31 mouse cellular contexts compared by ENCODE assay signal in genomic region chr2:25149643-25150042, GRCm38 (mm10). TPM values are rescaled to one million over a fixed set of nuclear protein-coding genes. Genes with fewer than 3 reads are reported as not detected.
DNase-seq lines count a peak whose midpoint lies in the region; ATAC-seq and TF ChIP-seq lines count a peak whose summit lies in the region.
"Had no signal": no experiment of that assay in that cellular context is flagged by ENCODE, and none has a peak within 500 bp of the region (broad histone marks: within the 10 kb centered on the region; RNA-seq: fewer than 3 reads in every experiment).

No protein-coding gene starts in this region.

- no peak overlapping the region for H3K4me3 ChIP-seq in forebrain, embryonic 10.5 days
- no peak overlapping the region for H3K4me3 ChIP-seq in forebrain, embryonic 15.5 days
- H3K4me3 ChIP-seq in midbrain, embryonic 10.5 days, result no peak overlapping the region
- H3K4me3 ChIP-seq in midbrain, postnatal 0 days (ENCODE audit: low read depth, low read length), result no peak overlapping the region
- no peak overlapping the region for H3K4me3 ChIP-seq in intestine, postnatal 0 days (ENCODE audit: low read depth, low read length)
- H3K4me3 ChIP-seq: embryonic facial prominence, embryonic 13.5 days; erythroblast, embryonic 14.5 days; forebrain, embryonic 13.5 days; hindbrain, embryonic 12.5 days; limb, embryonic 10.5 days had no signal

- 83% methylated on average over 2 of the region's 2 CpGs for WGBS in forebrain, embryonic 10.5 days
- WGBS in forebrain, embryonic 15.5 days, result 82% methylated on average over 2 of the region's 2 CpGs
- 83% methylated on average over 2 of the region's 2 CpGs for WGBS in midbrain, embryonic 10.5 days
- WGBS in midbrain, postnatal 0 days, result 72% methylated on average over 2 of the region's 2 CpGs
- 58% methylated on average over 2 of the region's 2 CpGs for WGBS in intestine, postnatal 0 days

- no peaks in the 10 kb centered on the region for H3K36me3 ChIP-seq in forebrain, embryonic 10.5 days (replicated peaks)
- no peaks in the 10 kb centered on the region for H3K36me3 ChIP-seq in forebrain, embryonic 15.5 days
- no peaks in the 10 kb centered on the region for H3K36me3 ChIP-seq in midbrain, embryonic 10.5 days
- H3K36me3 ChIP-seq in midbrain, postnatal 0 days (ENCODE audit: insufficient read depth, low read length), result no peaks in the 10 kb centered on the region
- no peaks in the 10 kb centered on the region for H3K36me3 ChIP-seq in intestine, postnatal 0 days (ENCODE audit: control insufficient read depth, insufficient read depth)
- H3K36me3 ChIP-seq: embryonic facial prominence, embryonic 13.5 days; hindbrain, embryonic 12.5 days; limb, embryonic 10.5 days had no signal

- H3K9me3 ChIP-seq in forebrain, embryonic 10.5 days, result no peaks in the 10 kb centered on the region
- H3K9me3 ChIP-seq in forebrain, embryonic 15.5 days, result no peaks in the 10 kb centered on the region
- no peaks in the 10 kb centered on the region for H3K9me3 ChIP-seq in midbrain, embryonic 10.5 days (replicated peaks)
- no peaks in the 10 kb centered on the region for H3K9me3 ChIP-seq in midbrain, postnatal 0 days (ENCODE audit: low read length)
- no peaks in the 10 kb centered on the region for H3K9me3 ChIP-seq in intestine, postnatal 0 days (ENCODE audit: control insufficient read depth)
- H3K9me3 ChIP-seq: embryonic facial prominence, embryonic 13.5 days; forebrain, embryonic 13.5 days; hindbrain, embryonic 12.5 days; limb, embryonic 10.5 days had no signal

- no peaks in the 10 kb centered on the region for H3K4me1 ChIP-seq in forebrain, embryonic 10.5 days
- no peaks in the 10 kb centered on the region for H3K4me1 ChIP-seq in forebrain, embryonic 15.5 days
- H3K4me1 ChIP-seq in midbrain, embryonic 10.5 days, result no peaks in the 10 kb centered on the region
- no peaks in the 10 kb centered on the region for H3K4me1 ChIP-seq in midbrain, postnatal 0 days (ENCODE audit: insufficient read depth, low read length)
- H3K4me1 ChIP-seq in intestine, postnatal 0 days (replicated peaks; ENCODE audit: control insufficient read depth, insufficient read depth, low read length), result no peaks in the 10 kb centered on the region
- H3K4me1 ChIP-seq: embryonic facial prominence, embryonic 13.5 days; forebrain, embryonic 13.5 days; hindbrain, embryonic 12.5 days; limb, embryonic 10.5 days had no signal

- TF ChIP-seq CTCF in midbrain, postnatal 0 days (IDR thresholded peaks at IDR 0.05), result no peak
- TF ChIP-seq CTCF in intestine, postnatal 0 days (IDR thresholded peaks at IDR 0.05; ENCODE audit: low read depth), result no peak

- H3K27me3 ChIP-seq in forebrain, embryonic 10.5 days (ENCODE audit: poor library complexity, severe bottlenecking), result no peaks in the 10 kb centered on the region
- no peaks in the 10 kb centered on the region for H3K27me3 ChIP-seq in forebrain, embryonic 15.5 days
- H3K27me3 ChIP-seq in midbrain, embryonic 10.5 days (ENCODE audit: low read depth, poor library complexity, severe bottlenecking), result no peaks in the 10 kb centered on the region
- H3K27me3 ChIP-seq in midbrain, postnatal 0 days (ENCODE audit: insufficient read depth, low read length), result no peaks in the 10 kb centered on the region
- no peaks in the 10 kb centered on the region for H3K27me3 ChIP-seq in intestine, postnatal 0 days (replicated peaks; ENCODE audit: control insufficient read depth, insufficient read depth, low read length)
- H3K27me3 ChIP-seq: embryonic facial prominence, embryonic 13.5 days; forebrain, embryonic 13.5 days; hindbrain, embryonic 12.5 days had no signal

- 0 out of 2 replicates have a peak overlapping the region, but pooled peaks have one; percentile 21 for H3K27ac ChIP-seq in forebrain, embryonic 10.5 days
- no peak overlapping the region for H3K27ac ChIP-seq in forebrain, embryonic 15.5 days (replicated peaks)
- H3K27ac ChIP-seq in midbrain, embryonic 10.5 days (replicated peaks), result 0 out of 2 replicates have a peak overlapping the region, but pooled peaks have one; percentile 3
- no peak overlapping the region for H3K27ac ChIP-seq in midbrain, postnatal 0 days (ENCODE audit: low read depth, low read length)
- no peak overlapping the region for H3K27ac ChIP-seq in intestine, postnatal 0 days (ENCODE audit: low read depth, low read length)
- H3K27ac ChIP-seq: embryonic facial prominence, embryonic 13.5 days; forebrain, embryonic 13.5 days; hindbrain, embryonic 12.5 days; limb, embryonic 10.5 days; liver, embryonic 14.5 days; macrophage had no signal

- no peak overlapping the region for H3K4me2 ChIP-seq in forebrain, embryonic 15.5 days (replicated peaks)
- H3K4me2 ChIP-seq in midbrain, postnatal 0 days (ENCODE audit: low read depth, low read length, poor library complexity, severe bottlenecking), result no peak overlapping the region
- no peak overlapping the region for H3K4me2 ChIP-seq in intestine, postnatal 0 days (replicated peaks; ENCODE audit: low read depth)
- H3K4me2 ChIP-seq: embryonic facial prominence, embryonic 13.5 days; forebrain, embryonic 13.5 days; hindbrain, embryonic 12.5 days had no signal

- H3K9ac ChIP-seq in forebrain, embryonic 15.5 days (replicated peaks), result no peak overlapping the region
- no peak overlapping the region for H3K9ac ChIP-seq in midbrain, postnatal 0 days (replicated peaks; ENCODE audit: low read length, poor library complexity, severe bottlenecking)
- no peak overlapping the region for H3K9ac ChIP-seq in intestine, postnatal 0 days (ENCODE audit: low read depth, low read length)
- H3K9ac ChIP-seq: embryonic facial prominence, embryonic 13.5 days; forebrain, embryonic 13.5 days; hindbrain, embryonic 12.5 days; liver, embryonic 14.5 days had no signal

- no peak for DNase-seq in forebrain, embryonic 10.5 days (ENCODE audit: extremely low spot score, low spot score)
- no peak for DNase-seq in midbrain, embryonic 10.5 days (ENCODE audit: low spot score)
- DNase-seq in midbrain, postnatal 0 days (ENCODE audit: low spot score), result no peak
- DNase-seq in ovary, postnatal 10 days (ENCODE audit: low spot score), result no peak
- no peak for DNase-seq in gastrocnemius, postnatal 4 days (ENCODE audit: low spot score in 2 of 2)
- DNase-seq: B cell, adult 2 months; cerebellum, adult 8-10 months; cerebellum, postnatal 36 days; embryo, embryonic 11 days; heart, adult 18-20 months; kidney, adult 9 months; kidney, postnatal 14 days had no signal

- no peak for ATAC-seq in forebrain, embryonic 15.5 days (replicated peaks)
- ATAC-seq in midbrain, postnatal 0 days (ENCODE audit: low FRiP score), result no peak
- 0 out of 2 replicates have a peak, but pooled peaks have one; percentile 31 for ATAC-seq in intestine, postnatal 0 days
- ATAC-seq: forebrain, embryonic 13.5 days; lung, postnatal 0 days; midbrain, embryonic 16.5 days had no signal

RNA-seq across cellular contexts. Expression of gene Nrarp, which starts 30.9 kb away (rescaled TPM):
- polyA plus RNA-seq in forebrain, embryonic 10.5 days (2016; fragmentation: Nextera tagmentation; extraction: Ambion mirVana), result 37.4 and 40.7 TPM in 2 replicates
- polyA plus RNA-seq in forebrain, embryonic 15.5 days (2015; fragmentation: Nextera tagmentation; extraction: Ambion mirVana), result 25.2 and 27.5 TPM in 2 replicates
- 65.8 and 74.1 TPM in 2 replicates for polyA plus RNA-seq in midbrain, embryonic 10.5 days (2016; fragmentation: Nextera tagmentation; extraction: Ambion mirVana)
- 49.2 and 49.9 TPM in 2 replicates for total RNA-seq in midbrain, postnatal 0 days (2014; rRNA removed)
- polyA plus RNA-seq in midbrain, postnatal 0 days (2015; fragmentation: Nextera tagmentation; extraction: Ambion mirVana), result 16.1 and 16.5 TPM in 2 replicates
- 15.9 and 16.5 TPM in 2 replicates for polyA plus RNA-seq in intestine, postnatal 0 days (2015; fragmentation: Nextera tagmentation; extraction: Ambion mirVana)
- 10 to 100 TPM; 20.8 to 22.5 TPM for total RNA-seq in gastrocnemius, postnatal 4 days (2021)
- polyA plus RNA-seq: macrophage had no signal

RNA-seq across cellular contexts. Expression of gene Tor4a, which starts 47.0 kb away (rescaled TPM):
- 1.3 and 1.5 TPM in 2 replicates for polyA plus RNA-seq in forebrain, embryonic 10.5 days (2016; fragmentation: Nextera tagmentation; extraction: Ambion mirVana)
- 1.3 and 1.6 TPM in 2 replicates for polyA plus RNA-seq in forebrain, embryonic 15.5 days (2015; fragmentation: Nextera tagmentation; extraction: Ambion mirVana)
- 1.3 and 1.9 TPM in 2 replicates for polyA plus RNA-seq in midbrain, embryonic 10.5 days (2016; fragmentation: Nextera tagmentation; extraction: Ambion mirVana)
- 1.7 and 3.5 TPM in 2 replicates for total RNA-seq in midbrain, postnatal 0 days (2014; rRNA removed)
- 0.98 and 1.3 TPM in 2 replicates for polyA plus RNA-seq in midbrain, postnatal 0 days (2015; fragmentation: Nextera tagmentation; extraction: Ambion mirVana)
- polyA plus RNA-seq in intestine, postnatal 0 days (2015; fragmentation: Nextera tagmentation; extraction: Ambion mirVana), result 12.0 and 12.6 TPM in 2 replicates
- total RNA-seq in gastrocnemius, postnatal 4 days (2021), result 1 to 10 TPM; 2.7 to 2.9 TPM

RNA-seq across cellular contexts. Expression of gene Noxa1, which starts 54.7 kb away (rescaled TPM):
- polyA plus RNA-seq in forebrain, embryonic 10.5 days (2016; fragmentation: Nextera tagmentation; extraction: Ambion mirVana), result 0.26 and 0.29 TPM in 2 replicates
- polyA plus RNA-seq in forebrain, embryonic 15.5 days (2015; fragmentation: Nextera tagmentation; extraction: Ambion mirVana), result not detected in 2 replicates
- 0.09 TPM in 1 of 2 replicates, not detected in the other for polyA plus RNA-seq in midbrain, embryonic 10.5 days (2016; fragmentation: Nextera tagmentation; extraction: Ambion mirVana)
- not detected in 2 replicates for total RNA-seq in midbrain, postnatal 0 days (2014; rRNA removed)
- not detected in 2 replicates for polyA plus RNA-seq in midbrain, postnatal 0 days (2015; fragmentation: Nextera tagmentation; extraction: Ambion mirVana)
- 3.3 and 5.8 TPM in 2 replicates for polyA plus RNA-seq in intestine, postnatal 0 days (2015; fragmentation: Nextera tagmentation; extraction: Ambion mirVana)
- not detected for total RNA-seq in gastrocnemius, postnatal 4 days (2021)
- total RNA-seq: gastrocnemius, adult 8-10 months; heart, adult 18-20 months; heart, postnatal 25 days; layer of hippocampus, adult 18-20 months; layer of hippocampus, postnatal 14 days; left cerebral cortex, adult 8-10 months had no signal
- polyA plus RNA-seq: embryonic facial prominence, embryonic 13.5 days; forebrain, embryonic 13.5 days; frontal cortex, adult 2 months; heart, embryonic 14.5 days; macrophage; midbrain, embryonic 16.5 days; neural tube, embryonic 14.5 days had no signal

Comparison
In these comparisons a context has a peak if more than half of its experiments do, and no peak if none do; other contexts are left out.
1. H3K27ac ChIP-seq: peak in forebrain, embryonic 10.5 days (single experiment) and midbrain, embryonic 10.5 days (single experiment); none in forebrain, embryonic 15.5 days (single experiment), midbrain, postnatal 0 days (single experiment) and intestine, postnatal 0 days (single experiment).